Mouse (Mus musculus) urinary bladder, postnatal 4 days (tissue): ENCODE data around the gene Dtl.
A peak's percentile ranks its signal among the peaks of the same experiment; 100 is the strongest.

ENCODE experiments used
- DNase-seq, 2 experiments: peaks; one replicate each; pipeline ENCODE4 v3.0.0; 2021 to 2022; ENCODE audit warnings: low spot score in 2 of 2

Dtl gene

DNA sequence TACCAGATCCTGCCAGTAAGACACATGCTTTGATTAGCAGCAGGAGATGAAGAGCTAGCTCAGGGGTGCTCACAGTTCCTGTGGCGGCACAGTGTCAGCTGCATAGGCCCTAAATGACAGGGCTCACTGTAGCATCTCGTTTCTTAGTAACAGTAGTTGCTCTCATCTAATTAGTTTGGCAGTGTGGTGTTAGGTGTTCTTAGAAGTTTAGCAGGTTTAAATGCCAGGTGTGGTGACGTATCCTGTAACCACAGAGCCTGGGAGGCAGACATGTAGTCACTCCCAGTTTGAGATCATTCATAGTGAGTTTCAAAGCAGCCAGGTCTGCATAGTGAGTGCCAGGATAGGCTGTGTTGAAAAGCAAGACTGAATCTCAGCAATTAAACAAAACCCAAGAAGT is 4.2 kb upstream of the Dtl start:
- no peak for DNase-seq

GRCm38 (mm10) chr1:191574871-191575457 is 380 bp downstream of the Dtl start:
- peak in 1 of 2 experiments; percentile 64 for DNase-seq

DNA sequence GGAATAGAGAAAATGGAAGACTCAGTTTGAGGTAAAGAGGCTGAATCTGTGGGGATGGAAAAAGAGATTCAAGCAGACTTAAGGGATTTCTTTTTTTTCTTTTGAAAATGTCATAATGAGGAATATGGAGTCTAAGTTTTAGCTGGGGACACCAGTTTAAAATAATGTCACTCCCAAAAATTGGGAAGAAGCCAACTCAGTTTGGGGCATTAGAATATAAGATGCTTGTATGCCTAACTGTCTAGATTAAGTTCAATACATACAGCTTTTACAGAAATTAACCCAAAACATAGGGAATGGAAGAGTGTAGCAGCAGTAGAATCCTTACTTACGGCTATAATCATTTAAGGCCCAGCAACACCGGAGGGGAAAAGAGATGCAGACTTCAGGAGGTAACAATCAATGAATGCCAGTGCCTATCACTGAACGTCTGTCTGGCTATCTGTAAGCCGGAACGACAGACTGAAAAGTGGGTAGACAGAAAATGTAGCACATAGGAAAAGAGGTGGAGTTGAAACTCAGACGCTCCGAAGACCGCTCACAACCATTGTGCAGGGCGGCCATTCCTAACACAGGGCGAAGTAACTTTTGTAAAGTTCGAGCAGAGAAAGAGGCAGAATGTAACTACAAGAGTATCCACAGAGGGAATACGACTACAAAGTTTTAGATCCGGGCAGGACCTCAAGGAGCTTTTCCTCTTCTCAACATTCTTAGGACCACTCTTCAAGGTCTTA is 1.3 kb downstream of the Dtl start:
- DNase-seq = no peak

DNA sequence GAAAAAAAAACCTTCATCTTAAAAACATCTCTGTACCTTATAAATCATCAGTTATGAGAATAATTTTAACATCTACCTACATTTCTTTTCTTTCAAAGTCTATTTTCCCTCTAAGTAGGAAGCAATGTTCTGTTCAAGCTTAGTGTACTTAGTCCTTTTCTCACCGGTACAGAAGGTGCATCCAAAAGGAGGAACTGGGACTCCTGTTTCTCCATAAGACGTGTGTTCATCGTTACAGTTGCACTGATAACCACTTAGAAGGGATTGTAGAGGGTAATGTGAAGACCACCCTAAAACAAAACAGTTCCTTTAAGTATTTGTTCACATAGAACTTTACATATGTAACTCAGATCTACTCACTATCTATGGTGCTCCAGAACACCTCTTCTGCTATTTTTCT is 4.9 kb downstream of the Dtl start:
- no peak for DNase-seq

GRCm38 (mm10) chr1:191569625-191570024 is 5.7 kb downstream of the Dtl start:
- no peak for DNase-seq

DNA sequence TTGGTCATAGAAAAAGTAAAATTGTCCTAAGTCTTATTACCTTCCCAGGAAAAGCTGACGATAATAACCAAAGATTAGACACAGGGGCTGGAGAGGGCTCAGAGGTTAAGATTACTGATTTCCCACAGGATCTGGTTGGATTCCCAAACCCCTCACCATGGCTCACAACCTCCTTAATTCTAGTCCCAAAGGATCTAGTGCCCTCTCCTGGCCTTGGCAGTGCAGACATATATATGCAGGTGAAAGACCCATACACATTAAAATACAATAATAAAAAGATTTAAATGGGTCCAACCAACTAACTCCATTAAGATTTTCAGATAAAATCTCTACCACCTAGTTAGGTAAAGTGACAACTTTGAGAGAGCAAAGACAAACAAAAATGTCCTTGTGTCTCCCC is 7.5 kb downstream of the Dtl start:
- DNase-seq = no peak

DNA sequence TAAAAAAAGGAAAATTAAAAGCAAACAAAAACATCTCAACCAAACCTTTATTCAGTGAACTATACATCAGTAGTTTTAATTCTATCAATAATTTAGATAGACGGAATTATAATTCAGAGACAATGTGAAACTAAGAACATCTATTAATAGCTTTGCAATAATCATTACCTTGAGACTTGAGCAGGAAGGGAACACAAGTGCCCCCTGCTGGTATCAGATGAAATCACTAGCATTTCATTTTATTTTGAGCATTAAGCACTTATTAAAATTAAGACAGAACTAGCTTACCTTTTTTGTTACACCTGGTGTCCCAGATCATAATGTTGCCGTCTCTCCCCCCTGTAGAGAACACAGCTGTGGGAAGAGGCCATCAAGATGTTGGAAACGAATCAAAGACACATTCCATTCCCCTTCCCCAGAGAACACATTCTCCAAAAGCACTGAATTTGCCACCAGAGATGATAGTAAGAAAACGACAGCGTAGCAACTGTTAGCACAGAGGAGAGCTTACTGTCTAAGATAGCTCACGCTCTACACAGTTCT is 12.4 kb downstream of the Dtl start:
- DNase-seq = no peak

- DNase-seq = no peak
Observed at GRCm38 (mm10) chr1:191559779-191560178, 15.6 kb downstream of the Dtl start.

DNA sequence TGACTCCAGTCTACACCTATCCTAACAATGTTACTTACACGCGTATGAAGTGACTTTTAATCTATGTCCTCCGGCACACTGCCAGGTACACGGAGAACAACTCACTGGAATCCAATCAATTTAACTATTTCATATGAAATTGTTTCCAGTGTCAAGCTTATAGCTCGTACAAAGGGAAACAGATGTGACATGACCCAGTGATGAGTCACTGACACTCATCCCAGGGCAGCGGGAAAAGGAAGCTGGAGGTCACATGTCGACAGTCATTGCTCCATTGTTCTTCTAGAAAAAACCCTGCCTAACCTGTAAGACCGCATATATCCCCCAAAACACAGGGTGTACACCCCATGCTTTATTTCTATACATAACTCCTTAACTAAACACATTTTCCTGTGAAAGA is 18.2 kb downstream of the Dtl start:
- DNase-seq = no peak

DNA sequence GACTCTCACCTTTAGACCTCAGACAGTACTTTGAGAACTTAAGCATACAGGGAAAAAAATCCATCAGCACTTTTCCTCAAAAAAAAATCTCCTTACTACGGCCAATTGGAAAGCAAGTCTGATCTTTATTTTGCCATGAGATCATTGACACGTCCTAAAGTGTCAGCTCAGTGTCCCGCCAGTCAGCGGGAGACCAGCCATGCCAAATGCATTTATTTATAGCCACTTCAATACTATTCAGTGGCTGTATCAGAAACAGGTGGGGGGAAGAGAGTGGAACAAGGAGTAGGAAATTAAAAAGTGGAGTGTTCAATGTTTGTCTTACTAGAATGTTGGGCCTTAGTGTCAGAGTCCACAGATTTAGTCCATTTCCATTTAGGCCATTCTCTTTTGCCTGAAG is 24.6 kb downstream of the Dtl start:
- DNase-seq = no peak

GRCm38 (mm10) chr1:191543747-191544146 is 31.6 kb downstream of the Dtl start:
- DNase-seq = no peak

- no peak for DNase-seq
Observed at GRCm38 (mm10) chr1:191541619-191542018, 33.7 kb downstream of the Dtl start.

- no peak for DNase-seq
Observed at GRCm38 (mm10) chr1:191541014-191541413, 34.3 kb downstream of the Dtl start.

DNA sequence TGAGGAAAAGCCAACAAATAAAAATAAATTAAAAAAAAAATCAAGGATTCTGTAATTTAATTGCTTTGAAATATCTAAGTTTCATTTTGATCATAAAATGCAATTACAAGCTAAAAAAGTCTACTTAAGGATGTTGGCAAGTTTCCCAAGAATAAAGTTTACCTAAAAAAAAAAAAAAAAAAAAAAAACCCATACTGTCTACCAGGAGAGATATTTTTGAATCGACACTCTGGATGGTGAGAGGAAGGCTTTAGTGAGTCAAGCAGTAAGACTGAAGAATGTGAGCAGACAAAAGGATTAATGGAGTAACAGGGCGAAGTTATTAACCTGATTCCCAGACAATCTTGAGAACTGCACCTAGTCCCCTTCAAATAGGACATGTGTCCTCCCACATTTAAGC is 35.0 kb downstream of the Dtl start:
- no peak for DNase-seq

DNA sequence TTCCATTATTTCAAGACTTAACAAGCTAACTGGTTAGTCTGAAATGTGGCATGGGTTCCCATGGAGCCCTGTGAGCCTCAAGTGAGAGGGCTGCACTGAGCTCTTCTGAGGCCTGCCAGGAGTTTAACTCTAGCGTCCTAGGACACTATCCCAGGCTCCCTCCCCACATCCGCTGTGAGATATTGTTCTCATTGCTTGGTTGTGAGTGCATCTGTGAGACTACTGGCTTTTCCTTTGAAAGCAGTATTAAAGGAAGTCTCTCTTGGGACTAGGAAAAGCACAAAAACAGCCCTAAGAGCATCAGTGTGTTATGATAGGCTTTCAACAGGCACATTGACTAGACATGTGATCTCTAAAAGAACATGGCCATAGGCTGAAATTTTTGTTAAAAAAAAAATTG is 40.4 kb downstream of the Dtl start:
- no peak for DNase-seq

DNA sequence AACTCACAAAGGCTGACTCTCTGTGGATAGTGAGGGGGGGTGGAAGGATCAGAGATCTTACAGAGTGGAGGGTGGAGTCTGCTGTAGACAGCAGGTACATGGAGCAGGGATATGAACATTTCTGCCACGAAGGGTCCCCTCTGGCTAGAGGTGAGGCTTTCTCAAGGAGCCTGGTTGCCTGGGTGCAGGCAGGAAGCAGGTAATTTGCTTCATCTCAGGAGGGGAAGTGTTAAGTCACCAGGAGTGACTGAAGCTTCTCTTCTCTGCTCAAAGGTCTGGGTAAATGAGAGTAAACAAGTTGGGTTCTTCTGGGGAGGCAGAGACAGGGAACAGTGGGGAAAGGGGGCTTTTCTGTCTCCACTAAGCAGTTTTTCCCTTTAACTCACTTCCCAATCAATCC is 44.3 kb downstream of the Dtl start:
- no peak for DNase-seq

GRCm38 (mm10) chr1:191529406-191529805 is 45.9 kb downstream of the Dtl start:
- no peak for DNase-seq

- DNase-seq = no peak
Observed at GRCm38 (mm10) chr1:191527921-191528612, 47.3 kb downstream of the Dtl start.

DNA sequence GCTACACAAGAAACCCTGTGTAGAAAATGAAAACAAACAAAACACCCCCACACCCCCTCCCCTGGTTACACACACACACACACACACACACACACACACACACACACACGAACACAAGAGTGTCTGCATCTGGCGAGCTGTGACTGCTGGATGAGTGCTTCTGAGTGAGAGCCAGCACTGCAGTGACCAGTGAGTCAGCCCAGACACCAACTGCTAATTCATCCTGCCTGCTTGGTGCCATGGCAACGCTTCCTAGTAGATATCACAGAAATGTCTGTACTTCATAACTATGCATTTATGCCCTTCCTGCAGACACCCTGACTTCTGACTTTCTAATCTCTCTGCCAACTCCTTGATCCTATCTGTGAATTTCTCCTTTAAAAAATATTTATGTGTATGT is 48.3 kb downstream of the Dtl start:
- no peak for DNase-seq

DNA sequence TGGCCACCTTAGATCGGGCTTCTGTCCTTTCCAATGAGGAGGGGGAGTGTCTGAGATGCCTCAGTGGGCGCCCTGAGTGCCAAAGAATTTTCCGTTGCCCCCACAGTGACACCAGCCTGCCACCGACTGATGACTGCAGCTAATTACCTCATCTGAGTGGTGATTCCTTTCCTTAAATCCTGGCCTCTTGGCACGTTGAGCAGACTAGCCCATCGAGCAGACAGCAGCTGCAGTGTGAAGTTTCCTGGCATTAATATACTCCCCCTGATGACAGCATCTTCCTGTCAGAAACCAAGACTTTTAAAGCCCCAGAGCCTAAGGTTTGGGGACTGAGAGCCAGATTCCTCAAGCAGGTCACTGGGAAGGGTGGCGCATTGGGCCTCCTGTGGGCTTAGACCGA is 53.9 kb downstream of the Dtl start:
- no peak for DNase-seq

DNA sequence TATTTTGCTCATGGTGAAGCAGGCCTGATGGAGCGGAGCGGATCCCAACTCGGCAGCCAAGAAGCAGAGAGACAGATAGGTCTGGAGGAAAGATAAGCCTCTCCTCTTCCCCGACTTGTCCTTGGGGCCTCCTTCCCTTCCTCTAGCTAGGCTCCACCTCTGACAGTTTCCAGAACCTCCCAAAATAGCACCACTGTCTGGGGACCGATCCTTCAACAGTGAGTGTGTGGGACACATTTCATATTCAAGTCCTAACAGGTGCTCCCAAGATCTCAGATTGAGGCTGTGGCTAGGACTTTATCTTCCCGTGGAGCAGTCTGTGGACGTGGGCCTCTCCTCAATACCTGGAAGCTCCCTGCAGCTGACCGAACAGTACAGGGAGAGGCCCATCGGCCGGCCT is 54.7 kb downstream of the Dtl start:
- no peak for DNase-seq

GRCm38 (mm10) chr1:191520194-191520593 is 55.1 kb downstream of the Dtl start:
- DNase-seq = no peak
